29 mouse cellular contexts compared by ENCODE assay signal in the genomic region with DNA sequence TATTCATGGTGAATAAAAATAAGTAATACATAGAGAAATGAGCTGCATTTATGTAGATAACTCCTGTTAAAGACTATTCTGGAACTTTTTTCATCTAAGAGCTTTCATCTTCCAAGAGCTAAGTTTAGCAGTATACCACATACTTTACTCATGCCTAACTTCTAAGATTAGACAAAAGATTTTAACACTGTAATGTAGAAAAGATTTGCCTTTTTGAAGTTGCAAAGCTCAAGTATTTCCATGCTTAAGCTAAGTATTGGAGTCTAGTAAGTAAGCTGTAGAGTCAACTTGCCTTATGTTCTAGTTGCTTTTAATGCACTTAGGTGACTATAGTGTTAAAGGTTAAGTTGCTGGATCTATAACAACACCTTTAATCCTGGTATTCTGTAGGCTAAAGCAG. TPM values are rescaled to one million over a fixed set of nuclear protein-coding genes. Genes with fewer than 3 reads are reported as not detected.
"Had no signal": no experiment of that assay in that cellular context is flagged by ENCODE, and none has a peak within 500 bp of the region (broad histone marks: within the 10 kb centered on the region; RNA-seq: fewer than 3 reads in every experiment).

No protein-coding gene starts in this region.

- H3K4me2 ChIP-seq: embryonic facial prominence, embryonic 12.5 days; embryonic facial prominence, embryonic 13.5 days; embryonic facial prominence, embryonic 15.5 days; forebrain, embryonic 12.5 days; forebrain, embryonic 13.5 days; forebrain, embryonic 15.5 days had no signal

- H3K27me3 ChIP-seq: embryonic facial prominence, embryonic 12.5 days; embryonic facial prominence, embryonic 13.5 days; embryonic facial prominence, embryonic 15.5 days; forebrain, embryonic 12.5 days; forebrain, embryonic 13.5 days; forebrain, embryonic 15.5 days had no signal

- H3K9ac ChIP-seq: embryonic facial prominence, embryonic 12.5 days; embryonic facial prominence, embryonic 13.5 days; embryonic facial prominence, embryonic 15.5 days; forebrain, embryonic 12.5 days; forebrain, embryonic 13.5 days; forebrain, embryonic 15.5 days; forebrain, postnatal 0 days had no signal

- DNase-seq: cerebellum, adult 8-10 months; cerebellum, adult 9-10 months; cerebellum, adult 9-11 months; cerebellum, postnatal 10 days; cerebellum, postnatal 14 days; cerebellum, postnatal 25 days; cerebellum, postnatal 36 days; embryo, embryonic 11 days; forebrain, postnatal 0 days; gastrocnemius, adult 2 months; gastrocnemius, postnatal 10 days; gastrocnemius, postnatal 14 days; gastrocnemius, postnatal 25 days; gastrocnemius, postnatal 36 days; heart, adult 11 months; heart, adult 18-20 months; heart, adult 2 months had no signal

- H3K27ac ChIP-seq: embryonic facial prominence, embryonic 10.5 days; embryonic facial prominence, embryonic 12.5 days; embryonic facial prominence, embryonic 13.5 days; embryonic facial prominence, embryonic 15.5 days; forebrain, embryonic 10.5 days; forebrain, embryonic 12.5 days; forebrain, embryonic 13.5 days; forebrain, embryonic 15.5 days; gastrocnemius, adult 2 months; heart, adult 2 months; heart, embryonic 10.5 days had no signal

- H3K4me1 ChIP-seq: embryonic facial prominence, embryonic 10.5 days; embryonic facial prominence, embryonic 12.5 days; embryonic facial prominence, embryonic 13.5 days; embryonic facial prominence, embryonic 15.5 days; forebrain, embryonic 10.5 days; forebrain, embryonic 12.5 days; forebrain, embryonic 13.5 days; forebrain, embryonic 15.5 days; heart, embryonic 10.5 days had no signal

- ATAC-seq: forebrain, embryonic 13.5 days; forebrain, embryonic 14.5 days; forebrain, embryonic 15.5 days; forebrain, embryonic 16.5 days; forebrain, postnatal 0 days had no signal

- H3K9me3 ChIP-seq: embryonic facial prominence, embryonic 10.5 days; embryonic facial prominence, embryonic 12.5 days; embryonic facial prominence, embryonic 13.5 days; embryonic facial prominence, embryonic 15.5 days; forebrain, embryonic 10.5 days; forebrain, embryonic 12.5 days; forebrain, embryonic 13.5 days; forebrain, embryonic 15.5 days; heart, embryonic 10.5 days had no signal

- H3K4me3 ChIP-seq: embryonic facial prominence, embryonic 10.5 days; embryonic facial prominence, embryonic 12.5 days; embryonic facial prominence, embryonic 13.5 days; embryonic facial prominence, embryonic 15.5 days; erythroblast, embryonic 14.5 days; forebrain, embryonic 10.5 days; forebrain, embryonic 12.5 days; forebrain, embryonic 13.5 days; forebrain, embryonic 15.5 days; gastrocnemius, adult 2 months; heart, adult 2 months; heart, embryonic 10.5 days had no signal

RNA-seq across cellular contexts. Expression of gene Manba, which starts 26.4 kb away (rescaled TPM):
- polyA plus RNA-seq: erythroblast, embryonic 14.5 days had no signal
